Mouse (Mus musculus): ENCODE results near the gene Kif15. TPM values are rescaled to one million over a fixed set of nuclear protein-coding genes. Genes with fewer than 3 reads are reported as not detected.

Kif15 gene
- polyA plus RNA-seq, 2 experiments = 20.4 to 43.7 TPM

- WGBS (ENCODE audit: insufficient replicate concordance) = 65% methylated on average over 13 of the region's 13 CpGs
- no peak for DNase-seq (ENCODE audit: low read depth in 3 of 3, low spot score in 3 of 3)
Measured at GRCm38 (mm10) chr9:123031496-123032246, 80.8 kb downstream of the Kif15 start.

GRCm38 (mm10) chr9:123034426-123034825, 83.6 kb downstream of the Kif15 start, which contains the start of gene Tgm4:
Gene Tgm4 (plus strand): TSS chr9:123034726.
- 62% methylated on average over 4 of the region's 4 CpGs for WGBS (ENCODE audit: insufficient replicate concordance)
- Histone ChIP-seq H3K9ac (replicated peaks) (no peak within 1 kb of the TSS), H3K4me3 (ENCODE audit: insufficient read depth in 1 of 2, low read depth in 2 of 2, low read length in 2 of 2) (no peak within 1 kb of the TSS), H3K27ac (no peak within 1 kb of the TSS), H3K36me3 (replicated peaks; ENCODE audit: control insufficient read depth, insufficient read depth, low read depth) (no peaks in the 10 kb centered on the region), H3K9me3 (ENCODE audit: control insufficient read depth, low read length) (no peaks in the 10 kb centered on the region), H3K4me1 (replicated peaks; ENCODE audit: control insufficient read depth in 2 of 2, insufficient read depth in 2 of 2, low read length in 1 of 2) (no peaks in the 10 kb centered on the region), H3K27me3 (ENCODE audit: control insufficient read depth, insufficient read depth, low read length) (no peaks in the 10 kb centered on the region), H3K4me2 (ENCODE audit: low read depth) (no peak within 1 kb of the TSS)
- TF ChIP-seq CTCF (IDR thresholded peaks at IDR 0.05; ENCODE audit: low read depth) (no peak), EP300 (IDR thresholded peaks at IDR 0.05; ENCODE audit: low read depth) (no peak)
- no peak for DNase-seq (ENCODE audit: low read depth in 3 of 3, low spot score in 3 of 3)
- no peak for ATAC-seq (ENCODE audit: insufficient read depth)

More at GRCm38 (mm10) chr9:123031496-123032246, 80.8 kb downstream of the Kif15 start:
- ATAC-seq (ENCODE audit: insufficient read depth) = no peak
- no peaks in the 10 kb centered on the region for H3K4me1 ChIP-seq (replicated peaks; ENCODE audit: control insufficient read depth in 2 of 2, insufficient read depth in 2 of 2, low read length in 1 of 2)
- H3K36me3 ChIP-seq (replicated peaks; ENCODE audit: control insufficient read depth, insufficient read depth, low read depth) = no peaks in the 10 kb centered on the region
- no peaks in the 10 kb centered on the region for H3K9me3 ChIP-seq (ENCODE audit: control insufficient read depth, low read length)
- H3K27me3 ChIP-seq (ENCODE audit: control insufficient read depth, insufficient read depth, low read length) = no peaks in the 10 kb centered on the region
- no peak overlapping the region for H3K27ac ChIP-seq
- H3K9ac ChIP-seq (replicated peaks) = no peak overlapping the region
- TF ChIP-seq EP300 (IDR thresholded peaks at IDR 0.05; ENCODE audit: low read depth) (no peak), CTCF (IDR thresholded peaks at IDR 0.05; ENCODE audit: low read depth) (no peak)
- H3K4me3 ChIP-seq (ENCODE audit: insufficient read depth in 1 of 2, low read depth in 2 of 2, low read length in 2 of 2) = no peak overlapping the region
- H3K4me2 ChIP-seq (ENCODE audit: low read depth) = no peak overlapping the region

- WGBS (ENCODE audit: insufficient replicate concordance) = 26% methylated on average over 1 of the region's 1 CpGs
- Histone ChIP-seq H3K36me3 (replicated peaks; ENCODE audit: control insufficient read depth, insufficient read depth, low read depth) (no peaks in the 10 kb centered on the region), H3K9ac (replicated peaks) (no peak overlapping the region), H3K4me3 (ENCODE audit: insufficient read depth in 1 of 2, low read depth in 2 of 2, low read length in 2 of 2) (no peak overlapping the region), H3K4me1 (replicated peaks; ENCODE audit: control insufficient read depth in 2 of 2, insufficient read depth in 2 of 2, low read length in 1 of 2) (no peaks in the 10 kb centered on the region), H3K4me2 (ENCODE audit: low read depth) (no peak overlapping the region), H3K9me3 (ENCODE audit: control insufficient read depth, low read length) (no peaks in the 10 kb centered on the region), H3K27ac (no peak overlapping the region), H3K27me3 (ENCODE audit: control insufficient read depth, insufficient read depth, low read length) (no peaks in the 10 kb centered on the region)
- DNase-seq (ENCODE audit: low read depth in 3 of 3, low spot score in 3 of 3) = no peak
- TF ChIP-seq CTCF (IDR thresholded peaks at IDR 0.05; ENCODE audit: low read depth) (no peak), EP300 (IDR thresholded peaks at IDR 0.05; ENCODE audit: low read depth) (no peak)
- ATAC-seq (ENCODE audit: insufficient read depth) = no peak
Measured at GRCm38 (mm10) chr9:123047665-123048064, 96.8 kb downstream of the Kif15 start.

DNA sequence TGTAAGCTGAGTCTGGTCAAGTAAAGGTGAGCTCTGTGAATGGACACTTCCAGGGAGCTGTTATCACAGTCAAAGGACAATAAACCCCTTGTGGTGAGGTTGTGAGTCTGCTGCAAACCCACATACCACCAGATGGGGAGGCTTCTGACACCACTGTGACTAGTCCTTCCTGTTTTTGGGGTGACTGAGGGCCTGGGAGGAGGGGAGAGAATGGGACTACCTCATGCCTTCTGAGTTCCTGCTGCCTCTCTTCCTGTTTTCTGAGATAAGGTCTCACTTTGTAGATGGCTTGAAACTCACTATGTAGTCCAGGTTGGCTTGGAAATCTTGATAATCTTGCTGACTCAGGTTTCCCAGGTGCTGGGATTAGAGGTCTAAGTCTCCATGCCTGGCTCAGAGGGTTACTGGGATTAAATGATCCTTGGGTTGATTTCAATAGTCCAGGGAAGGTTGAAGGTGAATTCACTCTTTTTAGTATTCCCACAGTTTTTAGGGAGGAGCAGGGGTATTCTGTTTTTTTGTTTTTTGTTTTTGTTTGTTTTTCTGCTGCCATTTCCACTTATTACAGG, 108.0 kb downstream of the Kif15 start:
- no peak overlapping the region for H3K27ac ChIP-seq
- H3K4me3 ChIP-seq (ENCODE audit: insufficient read depth in 1 of 2, low read depth in 2 of 2, low read length in 2 of 2) = no peak overlapping the region
- ATAC-seq (ENCODE audit: insufficient read depth) (no peak), DNase-seq (ENCODE audit: low read depth in 3 of 3, low spot score in 3 of 3) (peak in 2 of 3 experiments; percentile 5 to 17)
- H3K9ac ChIP-seq (replicated peaks) = no peak overlapping the region
- no peaks in the 10 kb centered on the region for H3K27me3 ChIP-seq (ENCODE audit: control insufficient read depth, insufficient read depth, low read length)
- no peaks in the 10 kb centered on the region for H3K36me3 ChIP-seq (replicated peaks; ENCODE audit: control insufficient read depth, insufficient read depth, low read depth)
- H3K9me3 ChIP-seq (ENCODE audit: control insufficient read depth, low read length) = no peaks in the 10 kb centered on the region
- no peak overlapping the region for H3K4me2 ChIP-seq (ENCODE audit: low read depth)
- TF ChIP-seq EP300 (IDR thresholded peaks at IDR 0.05; ENCODE audit: low read depth) = no peak
- peak; percentile 22 for TF ChIP-seq CTCF (IDR thresholded peaks at IDR 0.05; ENCODE audit: low read depth)
- no peaks in the 10 kb centered on the region for H3K4me1 ChIP-seq (replicated peaks; ENCODE audit: control insufficient read depth in 2 of 2, insufficient read depth in 2 of 2, low read length in 1 of 2)

GRCm38 (mm10) chr9:123060172-123060571, 109.3 kb downstream of the Kif15 start:
- no peaks in the 10 kb centered on the region for H3K4me1 ChIP-seq (replicated peaks; ENCODE audit: control insufficient read depth in 2 of 2, insufficient read depth in 2 of 2, low read length in 1 of 2)
- no peak for TF ChIP-seq EP300 (IDR thresholded peaks at IDR 0.05; ENCODE audit: low read depth)
- no peak overlapping the region for H3K9ac ChIP-seq (replicated peaks)
- no peaks in the 10 kb centered on the region for H3K27me3 ChIP-seq (ENCODE audit: control insufficient read depth, insufficient read depth, low read length)
- no peak overlapping the region for H3K27ac ChIP-seq
- DNase-seq (ENCODE audit: low read depth in 3 of 3, low spot score in 3 of 3) (no peak), ATAC-seq (ENCODE audit: insufficient read depth) (no peak)
- 42% methylated on average over 3 of the region's 3 CpGs for WGBS (ENCODE audit: insufficient replicate concordance)
- no peaks in the 10 kb centered on the region for H3K36me3 ChIP-seq (replicated peaks; ENCODE audit: control insufficient read depth, insufficient read depth, low read depth)
- H3K9me3 ChIP-seq (ENCODE audit: control insufficient read depth, low read length) = no peaks in the 10 kb centered on the region
- no peak overlapping the region for H3K4me3 ChIP-seq (ENCODE audit: insufficient read depth in 1 of 2, low read depth in 2 of 2, low read length in 2 of 2)
- H3K4me2 ChIP-seq (ENCODE audit: low read depth) = no peak overlapping the region

Other genes starting within 250 kb of the Kif15 start
- gene Topaz1, start 203.7 kb upstream of the Kif15 start, polyA plus RNA-seq (2012; rRNA removed) = not detected in 2 replicates
- gene Topaz1, start 203.7 kb upstream of the Kif15 start, polyA plus RNA-seq (2014; fragmentation: Nextera tagmentation; extraction: Ambion mirVana) = not detected in 2 replicates
- gene Tcaim, start 145.5 kb upstream of the Kif15 start, polyA plus RNA-seq (2012; rRNA removed) = 1.4 TPM in 2 replicates
- 2.0 and 2.1 TPM in 2 replicates for gene Tcaim, start 145.5 kb upstream of the Kif15 start, polyA plus RNA-seq (2014; fragmentation: Nextera tagmentation; extraction: Ambion mirVana)
- gene Gm35549, start 107.0 kb upstream of the Kif15 start, polyA plus RNA-seq (2012; rRNA removed) = not detected in 2 replicates
- not detected in 2 replicates for gene Gm35549, start 107.0 kb upstream of the Kif15 start, polyA plus RNA-seq (2014; fragmentation: Nextera tagmentation; extraction: Ambion mirVana)
- gene Zfp445, start 85.0 kb upstream of the Kif15 start, polyA plus RNA-seq (2012; rRNA removed) = 16.0 and 18.0 TPM in 2 replicates
- 13.7 and 14.1 TPM in 2 replicates for gene Zfp445, start 85.0 kb upstream of the Kif15 start, polyA plus RNA-seq (2014; fragmentation: Nextera tagmentation; extraction: Ambion mirVana)
- 0.80 and 0.85 TPM in 2 replicates for gene Zkscan7, start 65.4 kb upstream of the Kif15 start, polyA plus RNA-seq (2012; rRNA removed)
- 0.22 and 0.34 TPM in 2 replicates for gene Zkscan7, start 65.4 kb upstream of the Kif15 start, polyA plus RNA-seq (2014; fragmentation: Nextera tagmentation; extraction: Ambion mirVana)
- 0.68 and 1.1 TPM in 2 replicates for gene Zfp105, start 28.0 kb upstream of the Kif15 start, polyA plus RNA-seq (2012; rRNA removed)
- gene Zfp105, start 28.0 kb upstream of the Kif15 start, polyA plus RNA-seq (2014; fragmentation: Nextera tagmentation; extraction: Ambion mirVana) = 1.3 and 1.6 TPM in 2 replicates
- gene 1110059G10Rik, start within 50 bp of the Kif15 start, polyA plus RNA-seq (2012; rRNA removed) = 6.1 and 9.1 TPM in 2 replicates
- 17.9 and 19.0 TPM in 2 replicates for gene 1110059G10Rik, start within 50 bp of the Kif15 start, polyA plus RNA-seq (2014; fragmentation: Nextera tagmentation; extraction: Ambion mirVana)
- 3.2 and 3.9 TPM in 2 replicates for gene Tmem42, start 70.3 kb downstream of the Kif15 start, polyA plus RNA-seq (2012; rRNA removed)
- 6.1 and 6.6 TPM in 2 replicates for gene Tmem42, start 70.3 kb downstream of the Kif15 start, polyA plus RNA-seq (2014; fragmentation: Nextera tagmentation; extraction: Ambion mirVana)
- gene Tgm4, start 83.7 kb downstream of the Kif15 start, polyA plus RNA-seq (2012; rRNA removed) = 0.02 TPM in 1 of 2 replicates, not detected in the other
- 0.18 TPM in 1 of 2 replicates, not detected in the other for gene Tgm4, start 83.7 kb downstream of the Kif15 start, polyA plus RNA-seq (2014; fragmentation: Nextera tagmentation; extraction: Ambion mirVana)
- 11.2 and 18.3 TPM in 2 replicates for gene Zdhhc3, start 162.2 kb downstream of the Kif15 start, polyA plus RNA-seq (2012; rRNA removed)
- 21.9 and 24.2 TPM in 2 replicates for gene Zdhhc3, start 162.2 kb downstream of the Kif15 start, polyA plus RNA-seq (2014; fragmentation: Nextera tagmentation; extraction: Ambion mirVana)
- gene Exosc7, start 162.2 kb downstream of the Kif15 start, polyA plus RNA-seq (2012; rRNA removed) = 47.9 and 77.4 TPM in 2 replicates
- 84.1 and 85.7 TPM in 2 replicates for gene Exosc7, start 162.2 kb downstream of the Kif15 start, polyA plus RNA-seq (2014; fragmentation: Nextera tagmentation; extraction: Ambion mirVana)
- 0.22 TPM in 1 of 2 replicates, not detected in the other for gene Clec3b, start 199.9 kb downstream of the Kif15 start, polyA plus RNA-seq (2012; rRNA removed)
- gene Clec3b, start 199.9 kb downstream of the Kif15 start, polyA plus RNA-seq (2014; fragmentation: Nextera tagmentation; extraction: Ambion mirVana) = not detected in 2 replicates

All from liver, embryonic 14.5 days (tissue).